Mouse (Mus musculus) heart, adult 18-20 months (tissue): ENCODE data around the gene E330009J07Rik. TPM values are rescaled to one million over a fixed set of nuclear protein-coding genes. Genes with fewer than 3 reads are reported as not detected.

Experiments used
- total RNA-seq, 2 experiments: library from RNA; stranded (reverse); gene quantifications; 2 replicates each; pipeline ENCODE4 v1.2.3; 2021

Gene E330009J07Rik
- total RNA-seq, 2 experiments from 2014 or later = 4.0 to 4.3 TPM

Other genes with a start within 250 kb of the E330009J07Rik start
- gene Agk, start 111.0 kb downstream of the E330009J07Rik start, total RNA-seq = 10 to 100 TPM; 17.2 to 18.7 TPM
- not detected for gene Wee2, start 3.0 kb upstream of the E330009J07Rik start, total RNA-seq
- 10 to 100 TPM; 31.9 to 32.3 TPM for gene Ssbp1, start 35.2 kb upstream of the E330009J07Rik start, total RNA-seq
- not detected for gene Tas2r137, start 55.1 kb upstream of the E330009J07Rik start, total RNA-seq
- gene Tas2r108, start 57.4 kb upstream of the E330009J07Rik start, total RNA-seq = not detected
- not detected for gene Prss37, start 83.4 kb upstream of the E330009J07Rik start, total RNA-seq
- not detected for gene Olfr461, start 118.9 kb upstream of the E330009J07Rik start, total RNA-seq
- not detected for gene Olfr460, start 133.4 kb upstream of the E330009J07Rik start, total RNA-seq
- under 1 TPM; 0.54 to 0.92 TPM for gene Clec5a, start 149.7 kb upstream of the E330009J07Rik start, total RNA-seq
- gene Tas2r138, start 177.2 kb upstream of the E330009J07Rik start, total RNA-seq = not detected
- gene Mgam, start 192.7 kb upstream of the E330009J07Rik start, total RNA-seq = under 1 TPM; 0.10 to 0.12 TPM